Mouse (Mus musculus) adrenal gland, postnatal 10 days (tissue): ENCODE measurements around the gene AU018091. TPM values are rescaled to one million over a fixed set of nuclear protein-coding genes. Genes with fewer than 3 reads are reported as not detected.
A peak's percentile ranks its signal among the peaks of the same experiment; 100 is the strongest.
"Not testable (repeated sequence)": the region's sequence is repeated elsewhere in the genome, so short reads cannot be mapped to it uniquely, and the experiment has no call there.

ENCODE experiments used
- DNase-seq: peaks from one replicate; pipeline ENCODE4 v3.0.0; 2021; ENCODE audit warnings: mixed read lengths
- long read RNA-seq, 2 experiments: library from polyadenylated mRNA; stranded (forward); transcript quantifications; one replicate each; pipeline ENCODE4 v2.0.0; 2021
- total RNA-seq, 2 experiments: library from RNA; stranded (reverse); gene quantifications; 2 replicates each; pipeline ENCODE4 v1.2.3; 2021

AU018091 gene
- total RNA-seq = not detected
- long read RNA-seq, experiment 1 = 0 reads
- long read RNA-seq, experiment 2 = 0 reads

GRCm38 (mm10) chr7:3168925-3169324, at the start of gene AU018091:
Gene AU018091 (minus strand): TSS chr7:3169203.
- no peak for DNase-seq

- no peak for DNase-seq
These were observed 48.6 kb upstream of the AU018091 start for GRCm38 (mm10) chr7:3217546-3218056.

DNA sequence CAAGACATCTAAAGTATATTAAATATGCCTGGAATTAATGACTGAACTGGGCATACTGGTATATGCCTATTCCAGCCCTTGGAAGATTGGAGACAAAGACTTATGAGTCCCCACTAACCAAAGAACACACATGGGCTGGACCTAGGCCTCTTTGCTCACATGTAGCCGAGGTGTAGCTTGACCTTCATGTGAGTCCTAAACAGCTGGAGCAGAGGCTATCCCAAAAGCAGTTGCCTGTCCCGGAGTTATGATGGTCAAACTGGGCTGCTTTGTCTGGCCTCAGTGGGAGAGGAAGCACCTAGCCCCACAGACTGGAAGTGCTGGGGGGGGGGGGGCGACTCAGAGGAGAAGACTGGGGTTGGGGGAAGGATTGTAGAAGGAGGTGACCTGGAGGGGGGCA, 47.3 kb upstream of the AU018091 start:
- DNase-seq = no peak

- no peak for DNase-seq
These were observed 44.6 kb upstream of the AU018091 start for GRCm38 (mm10) chr7:3213557-3213956.

DNA sequence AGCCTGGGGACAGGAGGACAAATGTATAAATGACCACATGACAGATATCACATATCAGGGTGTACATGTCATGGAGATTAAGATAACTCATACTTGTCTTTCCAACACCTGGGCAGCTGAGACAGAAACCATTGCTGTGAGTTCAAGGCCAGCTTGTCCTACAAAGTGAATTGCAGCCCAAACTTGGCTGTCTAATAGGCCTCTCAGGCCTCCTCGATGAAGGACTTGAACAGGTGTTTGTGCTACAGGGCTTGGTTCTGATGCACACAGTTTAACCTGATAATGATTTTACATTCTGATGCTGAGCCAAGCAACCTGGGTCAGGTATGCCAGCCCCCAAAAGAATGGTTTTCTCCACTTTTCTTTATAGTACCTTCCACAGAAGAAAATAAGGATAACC, 44.2 kb upstream of the AU018091 start:
- DNase-seq = no peak

GRCm38 (mm10) chr7:3212002-3212790, 43.2 kb upstream of the AU018091 start:
- DNase-seq = no peak

DNA sequence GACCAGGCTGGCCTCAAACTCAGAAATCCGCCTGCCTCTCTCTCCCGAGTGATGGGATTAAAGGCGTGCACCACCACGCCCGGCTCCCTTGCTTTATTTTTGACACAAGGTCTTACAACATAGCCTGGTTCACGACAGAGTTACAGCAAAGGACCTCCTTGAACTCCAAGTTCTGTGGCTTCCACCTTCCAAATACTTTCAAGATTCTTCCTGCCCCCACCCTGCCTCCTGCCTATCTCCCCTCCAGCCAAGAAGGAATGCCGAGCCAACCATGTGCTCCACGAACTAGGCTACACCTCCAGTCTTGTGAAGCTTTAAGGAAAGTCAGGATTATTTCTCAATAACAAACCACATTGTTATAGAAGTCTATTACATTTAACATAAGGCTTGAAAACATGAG, 42.5 kb upstream of the AU018091 start:
- DNase-seq = no peak

- no peak for DNase-seq
These were observed 41.6 kb upstream of the AU018091 start for GRCm38 (mm10) chr7:3210605-3211004.

GRCm38 (mm10) chr7:3206520-3206919, 37.5 kb upstream of the AU018091 start:
- DNase-seq = no peak

GRCm38 (mm10) chr7:3204628-3205027, 35.6 kb upstream of the AU018091 start:
- DNase-seq = no peak

DNA sequence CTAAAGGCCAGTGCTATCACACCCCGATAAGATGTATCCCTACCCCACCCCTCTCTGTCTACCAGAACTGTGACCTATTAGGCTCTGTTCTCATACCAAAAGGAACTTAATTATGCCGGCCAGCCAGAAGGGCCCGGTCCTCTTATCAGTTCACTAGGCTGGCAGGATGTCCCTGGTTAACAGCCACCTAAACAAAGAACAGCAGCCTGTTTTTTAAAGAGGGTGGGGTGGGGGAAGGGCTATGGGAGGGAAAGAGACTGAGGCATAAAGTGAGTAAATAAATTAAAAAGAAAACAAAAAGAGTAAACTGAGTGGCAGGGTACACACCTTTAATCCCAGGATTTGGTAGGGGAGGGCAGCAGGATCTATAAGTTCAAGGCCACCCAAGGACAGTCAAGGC, 34.9 kb upstream of the AU018091 start:
- DNase-seq = no peak

DNA sequence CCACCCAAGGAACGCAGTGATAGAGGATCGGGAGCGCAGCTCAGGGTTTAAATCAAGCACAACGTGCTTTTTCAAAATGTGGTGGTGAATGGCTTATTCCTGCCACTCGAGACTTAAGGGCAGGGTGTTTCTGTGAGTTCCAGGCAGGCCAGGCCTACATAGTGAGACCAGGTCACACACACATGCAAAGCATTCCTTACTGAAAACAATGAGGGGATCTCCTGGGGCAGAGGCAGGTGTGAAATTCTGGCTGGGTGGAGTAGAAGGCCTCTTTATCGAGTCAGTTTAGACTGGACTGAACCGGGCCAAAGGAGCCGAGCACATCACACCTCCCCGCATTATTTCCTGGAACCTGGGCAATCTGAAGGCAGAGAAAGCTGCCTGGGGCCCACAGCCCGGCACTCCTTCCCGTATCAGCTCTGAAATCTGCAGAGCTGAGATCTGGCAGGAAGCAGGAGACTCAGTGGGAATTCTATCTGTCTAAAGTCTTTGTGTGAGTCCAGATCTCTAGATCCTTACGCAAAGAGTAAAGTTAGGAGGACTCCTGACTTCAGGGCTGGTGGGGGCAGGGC, 32.2 kb upstream of the AU018091 start:
- no peak for DNase-seq

- no peak for DNase-seq
These were observed 29.9 kb upstream of the AU018091 start for GRCm38 (mm10) chr7:3198884-3199283.

DNA sequence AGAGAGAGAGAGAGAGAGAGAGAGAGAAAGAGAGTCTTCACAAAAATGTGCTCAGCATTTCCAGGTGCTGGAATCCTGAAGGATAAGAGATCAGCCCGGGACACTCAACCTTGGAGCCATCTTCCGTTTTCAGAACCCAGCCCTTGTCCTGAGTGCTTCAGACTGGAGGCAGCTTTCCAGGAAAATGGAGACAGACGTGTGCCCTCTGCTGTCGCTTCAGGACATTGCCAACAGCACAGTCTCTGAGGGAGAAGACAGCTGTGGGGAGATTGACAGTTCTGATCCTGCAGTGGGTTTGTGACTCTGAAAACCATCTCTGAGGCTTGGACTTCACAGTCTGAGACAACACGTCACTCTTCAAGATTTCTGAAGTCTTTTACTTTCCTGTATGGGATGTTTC, 26.8 kb upstream of the AU018091 start:
- no peak for DNase-seq

GRCm38 (mm10) chr7:3194531-3194930, 25.5 kb upstream of the AU018091 start:
- DNase-seq = no peak

DNA sequence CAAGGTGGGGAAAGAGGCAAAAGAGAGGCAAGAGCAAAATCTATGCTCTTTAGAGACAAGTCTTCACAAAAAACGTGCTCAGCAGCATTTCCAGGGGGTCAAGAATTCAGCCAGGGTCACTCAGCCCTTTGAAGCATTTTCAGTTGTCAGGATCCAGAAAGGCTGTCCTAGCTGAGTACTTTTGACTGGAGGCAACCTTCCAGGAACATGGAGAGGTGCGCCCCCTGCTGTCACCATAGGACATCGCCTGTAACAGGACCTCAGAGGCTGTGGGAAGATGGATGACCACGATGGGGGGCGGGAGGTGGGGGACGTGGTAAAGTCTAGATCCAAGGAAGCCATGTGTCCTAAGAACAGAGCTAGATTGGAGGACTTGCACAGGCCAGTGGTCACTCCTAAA, 24.9 kb upstream of the AU018091 start:
- DNase-seq = peak; percentile 83

GRCm38 (mm10) chr7:3193049-3193632, 24.1 kb upstream of the AU018091 start:
- DNase-seq = no peak

GRCm38 (mm10) chr7:3191971-3192498, 23.0 kb upstream of the AU018091 start:
- no peak for DNase-seq

GRCm38 (mm10) chr7:3186726-3187125, 17.7 kb upstream of the AU018091 start:
- not testable (repeated sequence) for DNase-seq

- DNase-seq = no peak
These were observed 17.1 kb upstream of the AU018091 start for GRCm38 (mm10) chr7:3186136-3186535.

- DNase-seq = no peak
These were observed 15.4 kb upstream of the AU018091 start for GRCm38 (mm10) chr7:3184394-3184793.

DNA sequence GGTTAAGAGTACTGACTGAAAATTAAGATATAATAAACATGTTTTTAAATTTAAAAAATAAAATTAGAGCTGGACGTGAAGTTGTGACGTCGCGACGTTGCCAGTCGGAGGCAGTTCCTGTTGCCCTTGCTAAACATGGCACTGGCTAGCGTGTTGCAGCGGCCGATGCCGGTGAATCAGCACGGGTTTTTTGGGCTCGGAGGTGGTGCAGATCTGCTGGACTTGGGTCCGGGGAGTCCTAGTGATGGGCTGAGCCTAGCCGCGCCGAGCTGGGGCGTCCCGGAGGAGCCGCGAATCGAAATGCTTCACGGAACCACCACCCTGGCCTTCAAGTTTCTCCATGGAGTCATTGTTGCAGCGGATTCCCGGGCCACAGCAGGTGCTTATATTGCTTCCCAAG, 12.0 kb upstream of the AU018091 start:
- not testable (repeated sequence) for DNase-seq

- no peak for DNase-seq
These were observed 707 bp downstream of the AU018091 start for GRCm38 (mm10) chr7:3168296-3168695.
